Mouse (Mus musculus) embryo, embryonic 10 days (tissue): Measurements from ENCODE around the gene Srcin1.

Experiments
- DNase-seq: peaks from one replicate; pipeline ENCODE4 v3.0.0-alpha.2; 2015; ENCODE audit warnings: low spot score

The Srcin1 gene

GRCm38 (mm10) chr11:97578286-97578685 lies 2.3 kb upstream of the Srcin1 start:
- DNase-seq = no peak

GRCm38 (mm10) chr11:97575638-97576037 lies 348 bp downstream of the Srcin1 start:
- DNase-seq = peak; percentile 94

- DNase-seq = peak; percentile 66
Observed at GRCm38 (mm10) chr11:97575075-97575474, 911 bp downstream of the Srcin1 start.

- DNase-seq = no peak
Observed at GRCm38 (mm10) chr11:97574551-97575051, 1.4 kb downstream of the Srcin1 start.

- peak; percentile 48 for DNase-seq
Observed at GRCm38 (mm10) chr11:97573891-97574550, 2.0 kb downstream of the Srcin1 start.

GRCm38 (mm10) chr11:97572895-97573480 lies 3.0 kb downstream of the Srcin1 start:
- no peak for DNase-seq

- no peak for DNase-seq
Observed at GRCm38 (mm10) chr11:97572089-97572345, 4.0 kb downstream of the Srcin1 start.

GRCm38 (mm10) chr11:97571266-97572088 lies 4.5 kb downstream of the Srcin1 start:
- no peak for DNase-seq

GRCm38 (mm10) chr11:97570493-97571137 lies 5.4 kb downstream of the Srcin1 start:
- DNase-seq = no peak

GRCm38 (mm10) chr11:97569806-97570205 lies 6.2 kb downstream of the Srcin1 start:
- no peak for DNase-seq

- DNase-seq = no peak
Observed at GRCm38 (mm10) chr11:97569301-97569724, 6.7 kb downstream of the Srcin1 start.

GRCm38 (mm10) chr11:97568729-97569128 lies 7.3 kb downstream of the Srcin1 start:
- DNase-seq = peak; percentile 94

- no peak for DNase-seq
Observed at GRCm38 (mm10) chr11:97567480-97567879, 8.5 kb downstream of the Srcin1 start.

GRCm38 (mm10) chr11:97566551-97566950 lies 9.4 kb downstream of the Srcin1 start:
- no peak for DNase-seq

- no peak for DNase-seq
Observed at GRCm38 (mm10) chr11:97563730-97564129, 12.3 kb downstream of the Srcin1 start.

GRCm38 (mm10) chr11:97562536-97562935 lies 13.4 kb downstream of the Srcin1 start:
- DNase-seq = no peak

- no peak for DNase-seq
Observed at GRCm38 (mm10) chr11:97560210-97560963, 15.6 kb downstream of the Srcin1 start.

- DNase-seq = peak; percentile 67
Observed at GRCm38 (mm10) chr11:97559549-97559948, 16.4 kb downstream of the Srcin1 start.

GRCm38 (mm10) chr11:97557885-97558284 lies 18.1 kb downstream of the Srcin1 start:
- no peak for DNase-seq

GRCm38 (mm10) chr11:97556569-97557408 lies 19.2 kb downstream of the Srcin1 start:
- DNase-seq = peak; percentile 79

GRCm38 (mm10) chr11:97555144-97555543 lies 20.8 kb downstream of the Srcin1 start:
- no peak for DNase-seq
